Mouse (Mus musculus) C2C12 (cell line): Measurements from ENCODE around the gene Synpo2l.

Experiments used
- CTCF ChIP-seq: IDR thresholded peaks from one replicate; pipeline ENCODE4 v1.5.1; 2011; ENCODE audit not compliant: control insufficient read depth, insufficient read depth, insufficient read length
- MAX ChIP-seq: IDR thresholded peaks from one replicate; pipeline ENCODE4 v1.6.1; 2011; ENCODE audit warnings: mild to moderate bottlenecking, control low read depth
- MYOD1 ChIP-seq: IDR thresholded peaks from one replicate; pipeline ENCODE4 v1.6.1; 2011; ENCODE audit warnings: low read depth; ENCODE audit not compliant: control insufficient read depth, insufficient read length
- MYOG ChIP-seq: IDR thresholded peaks from one replicate; pipeline ENCODE4 v1.6.1; 2011; ENCODE audit not compliant: control insufficient read depth, insufficient read length; ENCODE audit errors: extremely low read depth
- USF1 ChIP-seq: IDR thresholded peaks from one replicate; pipeline ENCODE4 v1.6.1; 2011; ENCODE audit warnings: low read depth, mild to moderate bottlenecking, control low read depth, moderate library complexity

GRCm38 (mm10) chr14:20664436-20664835 is 3.7 kb downstream of the Synpo2l start:
- TF ChIP-seq CTCF, result no peak
- peak; percentile 64 for TF ChIP-seq MYOD1
- TF ChIP-seq MAX, result no peak
- TF ChIP-seq USF1, result no peak
- no peak for TF ChIP-seq MYOG
